Mouse (Mus musculus): ENCODE data around the gene Stk25. TPM values are rescaled to one million over a fixed set of nuclear protein-coding genes. Genes with fewer than 3 reads are reported as not detected.

Stk25 gene
- polyA plus RNA-seq, 1 experiment from 2014 or later: 171 TPM

DNA sequence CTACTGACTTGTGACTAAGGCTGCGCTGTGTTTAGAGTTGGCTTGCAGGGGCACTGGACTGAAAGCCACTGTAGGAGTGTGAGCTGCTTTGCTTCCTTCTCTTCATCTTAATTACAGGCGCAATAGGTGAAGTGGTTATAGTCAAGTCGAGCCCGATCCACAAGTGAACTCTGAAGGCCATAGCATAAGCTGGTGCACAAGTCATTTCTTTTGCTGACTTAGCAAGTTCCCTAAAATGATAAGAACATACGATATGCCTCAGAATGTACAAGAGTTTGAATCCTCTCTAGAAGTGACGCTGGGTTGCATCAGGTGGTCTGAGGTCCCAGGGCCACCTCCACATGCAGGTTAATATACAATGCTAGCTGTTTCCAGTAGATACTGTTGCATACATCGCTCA is 76.9 kb downstream of the Stk25 start:
- no peaks in the 10 kb centered on the region for H3K27me3 ChIP-seq (ENCODE audit: control insufficient read depth, insufficient read depth, low read length)
- 93% methylated on average over 7 of the region's 7 CpGs for WGBS
- ATAC-seq (ENCODE audit: insufficient number of reproducible peaks, insufficient read depth, low FRiP score, low read depth): no peak
- H3K4me3 ChIP-seq (ENCODE audit: low read depth, low read length): no peak overlapping the region
- peaks cover 14% of the 10 kb centered on the region for H3K36me3 ChIP-seq (ENCODE audit: control insufficient read depth, insufficient read depth, low read length)
- no peaks in the 10 kb centered on the region for H3K9me3 ChIP-seq (ENCODE audit: control insufficient read depth, low read depth, low read length)
- no peak overlapping the region for H3K4me2 ChIP-seq (replicated peaks; ENCODE audit: low read depth, low read length)
- no peak overlapping the region for H3K27ac ChIP-seq (ENCODE audit: low read length)
- H3K4me1 ChIP-seq (ENCODE audit: control insufficient read depth, insufficient read depth, low read length): no peaks in the 10 kb centered on the region
- H3K9ac ChIP-seq (replicated peaks; ENCODE audit: low read depth, low read length): no peak overlapping the region

DNA sequence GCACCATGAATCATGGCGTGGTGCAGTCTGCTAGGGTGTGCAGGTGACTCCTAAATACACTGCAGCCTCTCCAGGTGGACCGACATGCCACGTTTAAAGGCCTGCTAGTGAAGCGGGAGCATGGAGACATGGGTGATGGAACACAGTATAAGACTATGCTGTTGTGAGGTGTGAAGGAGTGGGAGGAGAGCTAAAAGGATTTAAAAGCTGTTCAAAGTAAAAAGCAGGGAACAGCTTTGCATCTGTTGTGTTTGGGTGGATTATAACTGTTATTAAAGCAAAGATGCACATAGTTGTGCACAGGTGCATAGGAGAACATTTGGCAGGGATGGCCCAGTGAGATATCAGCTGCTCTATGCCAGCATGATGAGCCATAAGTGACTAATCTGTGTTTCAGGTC is 80.6 kb downstream of the Stk25 start:
- Histone ChIP-seq H3K4me3 (ENCODE audit: low read depth, low read length) (no peak overlapping the region), H3K36me3 (ENCODE audit: control insufficient read depth, insufficient read depth, low read length) (peaks cover 17% of the 10 kb centered on the region), H3K27ac (ENCODE audit: low read length) (no peak overlapping the region), H3K4me1 (ENCODE audit: control insufficient read depth, insufficient read depth, low read length) (no peaks in the 10 kb centered on the region), H3K4me2 (replicated peaks; ENCODE audit: low read depth, low read length) (no peak overlapping the region), H3K27me3 (ENCODE audit: control insufficient read depth, insufficient read depth, low read length) (no peaks in the 10 kb centered on the region), H3K9me3 (ENCODE audit: control insufficient read depth, low read depth, low read length) (no peaks in the 10 kb centered on the region), H3K9ac (replicated peaks; ENCODE audit: low read depth, low read length) (no peak overlapping the region)
- ATAC-seq (ENCODE audit: insufficient number of reproducible peaks, insufficient read depth, low FRiP score, low read depth): no peak
- 86% methylated on average over 4 of the region's 4 CpGs for WGBS

DNA sequence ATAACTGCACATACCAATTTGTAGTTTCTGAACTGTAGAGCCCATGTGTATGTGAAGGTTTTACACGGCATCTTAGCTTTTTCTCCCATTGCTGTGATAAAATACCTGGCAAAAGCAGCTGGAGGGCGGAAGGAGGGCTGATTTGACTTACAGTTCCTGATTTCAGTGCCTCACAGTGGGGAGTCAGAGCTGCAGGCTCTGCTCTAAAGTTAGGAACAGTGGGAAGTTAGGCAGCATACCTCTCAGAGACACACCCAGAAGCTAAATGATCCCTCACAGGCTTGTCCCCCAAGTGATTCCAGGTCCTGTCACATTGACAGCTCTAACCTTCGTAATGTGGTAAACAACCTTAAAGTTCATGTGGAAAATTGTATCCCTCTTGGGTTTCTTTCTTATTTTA is 81.4 kb downstream of the Stk25 start:
- ATAC-seq (ENCODE audit: insufficient number of reproducible peaks, insufficient read depth, low FRiP score, low read depth): no peak

More for the DNA sequence above, 81.4 kb downstream of the Stk25 start:
- Histone ChIP-seq H3K4me1 (ENCODE audit: control insufficient read depth, insufficient read depth, low read length) (no peaks in the 10 kb centered on the region), H3K4me3 (ENCODE audit: low read depth, low read length) (no peak overlapping the region), H3K9me3 (ENCODE audit: control insufficient read depth, low read depth, low read length) (no peaks in the 10 kb centered on the region), H3K27ac (ENCODE audit: low read length) (no peak overlapping the region), H3K27me3 (ENCODE audit: control insufficient read depth, insufficient read depth, low read length) (no peaks in the 10 kb centered on the region), H3K36me3 (ENCODE audit: control insufficient read depth, insufficient read depth, low read length) (peaks cover 22% of the 10 kb centered on the region), H3K9ac (replicated peaks; ENCODE audit: low read depth, low read length) (no peak overlapping the region), H3K4me2 (replicated peaks; ENCODE audit: low read depth, low read length) (no peak overlapping the region)
- WGBS: 82% methylated on average over 3 of the region's 3 CpGs

Other genes starting within 250 kb of the Stk25 start
- 197 and 219 TPM in 2 replicates for gene Hdlbp, start 179.8 kb downstream of the Stk25 start, polyA plus RNA-seq (2014; fragmentation: Nextera tagmentation; extraction: Ambion mirVana)
- 7.0 and 7.7 TPM in 2 replicates for gene Farp2, start 146.6 kb downstream of the Stk25 start, polyA plus RNA-seq (2014; fragmentation: Nextera tagmentation; extraction: Ambion mirVana)
- gene Bok, start 27.0 kb upstream of the Stk25 start, polyA plus RNA-seq (2014; fragmentation: Nextera tagmentation; extraction: Ambion mirVana): 54.1 and 58.0 TPM in 2 replicates
- 91.6 and 100 TPM in 2 replicates for gene Atg4b, start 92.8 kb upstream of the Stk25 start, polyA plus RNA-seq (2014; fragmentation: Nextera tagmentation; extraction: Ambion mirVana)
- gene Thap4, start 96.2 kb upstream of the Stk25 start, polyA plus RNA-seq (2014; fragmentation: Nextera tagmentation; extraction: Ambion mirVana): 50.7 and 51.0 TPM in 2 replicates
- gene Dtymk, start 143.3 kb upstream of the Stk25 start, polyA plus RNA-seq (2014; fragmentation: Nextera tagmentation; extraction: Ambion mirVana): 271 and 280 TPM in 2 replicates
- gene Ing5, start 145.3 kb upstream of the Stk25 start, polyA plus RNA-seq (2014; fragmentation: Nextera tagmentation; extraction: Ambion mirVana): 19.4 and 21.7 TPM in 2 replicates
- gene D2hgdh, start 166.2 kb upstream of the Stk25 start, polyA plus RNA-seq (2014; fragmentation: Nextera tagmentation; extraction: Ambion mirVana): 13.6 and 16.0 TPM in 2 replicates
- not detected in 2 replicates for gene Gal3st2, start 202.6 kb upstream of the Stk25 start, polyA plus RNA-seq (2014; fragmentation: Nextera tagmentation; extraction: Ambion mirVana)